Mouse (Mus musculus): Measurements from ENCODE around the gene Nat9.

Gene Nat9

DNA sequence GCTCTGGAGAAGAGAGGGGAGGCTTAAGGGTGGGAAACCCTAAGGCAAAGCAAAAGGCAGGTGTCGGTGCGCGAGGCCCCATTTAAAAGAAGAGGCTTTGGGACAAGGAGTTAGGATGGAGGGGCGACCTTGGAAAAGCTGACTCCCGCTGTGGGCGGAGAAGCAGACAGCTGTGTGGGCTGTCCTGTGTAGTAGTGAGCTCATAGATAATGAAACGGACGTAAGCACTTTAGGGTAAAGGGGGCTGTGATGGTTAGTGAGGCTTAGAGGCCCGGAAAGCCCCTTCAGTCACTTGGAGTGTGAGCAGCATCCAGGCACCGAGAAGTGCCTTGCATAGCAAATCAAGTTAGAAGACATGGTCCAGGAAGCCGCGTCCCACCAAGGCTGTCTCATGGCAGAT is at the start of gene Nat9:
TSS of gene Nat9 (minus strand) at position 167 of the 400 bp plus-strand sequence.
- no peak for DNase-seq (ENCODE audit: low spot score in 2 of 2)

DNA sequence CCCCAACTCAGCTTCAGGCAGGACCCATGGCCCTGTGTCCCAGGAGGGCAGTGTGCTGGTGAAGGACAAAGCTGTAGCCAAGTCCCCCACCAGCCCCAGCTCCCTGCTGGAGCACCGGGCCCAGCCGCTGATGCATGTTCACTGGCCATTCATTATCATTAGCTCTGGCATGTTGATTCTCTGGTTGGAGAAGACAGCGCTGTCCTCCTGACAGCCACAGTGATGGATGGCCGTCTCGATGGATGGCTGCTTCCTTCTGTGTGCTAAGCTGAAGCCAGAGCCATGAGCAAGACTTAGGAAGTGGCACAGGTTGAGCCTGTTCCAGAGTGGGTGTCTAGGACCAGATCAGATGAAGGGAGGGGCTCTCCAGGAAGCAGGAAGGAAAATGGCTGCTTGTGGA is 48.9 kb upstream of the Nat9 start:
- DNase-seq (ENCODE audit: low spot score in 2 of 2): no peak

DNA sequence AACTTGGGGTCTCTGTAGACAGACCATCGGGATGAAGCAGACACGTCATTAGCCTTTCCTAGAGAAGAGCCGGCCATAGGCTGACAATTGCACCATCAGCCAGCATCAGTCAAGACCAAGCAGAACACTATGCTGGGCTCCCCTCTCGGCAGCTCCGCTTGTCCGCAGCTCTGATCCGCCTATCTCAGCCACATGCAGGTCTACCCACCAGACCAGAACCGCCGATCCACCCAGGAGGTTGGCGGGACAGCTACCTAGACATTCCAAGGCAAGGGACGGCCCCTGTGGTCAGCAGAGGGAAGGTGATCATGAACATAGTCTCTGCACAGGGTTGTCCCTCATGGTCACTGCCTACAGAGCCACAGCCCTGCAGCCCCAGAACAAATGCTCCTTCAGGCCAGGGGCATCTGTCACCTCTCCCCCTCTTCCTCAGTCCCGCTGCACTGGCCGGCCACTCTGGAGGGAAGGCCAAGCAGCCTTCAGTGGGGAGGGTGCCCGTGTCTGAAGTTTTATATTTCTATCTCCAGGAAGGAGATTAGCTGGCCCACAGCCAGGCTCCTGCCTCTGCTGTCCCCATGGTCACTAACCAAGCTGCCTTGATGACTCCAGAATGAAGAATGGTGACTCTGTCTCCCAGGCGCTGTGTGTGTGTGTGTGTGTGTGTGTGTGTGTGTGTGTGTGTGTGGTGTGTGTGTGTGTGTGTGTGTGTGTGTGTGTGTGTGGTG is 46.8 kb upstream of the Nat9 start:
- DNase-seq (ENCODE audit: low spot score in 2 of 2): no peak

DNA sequence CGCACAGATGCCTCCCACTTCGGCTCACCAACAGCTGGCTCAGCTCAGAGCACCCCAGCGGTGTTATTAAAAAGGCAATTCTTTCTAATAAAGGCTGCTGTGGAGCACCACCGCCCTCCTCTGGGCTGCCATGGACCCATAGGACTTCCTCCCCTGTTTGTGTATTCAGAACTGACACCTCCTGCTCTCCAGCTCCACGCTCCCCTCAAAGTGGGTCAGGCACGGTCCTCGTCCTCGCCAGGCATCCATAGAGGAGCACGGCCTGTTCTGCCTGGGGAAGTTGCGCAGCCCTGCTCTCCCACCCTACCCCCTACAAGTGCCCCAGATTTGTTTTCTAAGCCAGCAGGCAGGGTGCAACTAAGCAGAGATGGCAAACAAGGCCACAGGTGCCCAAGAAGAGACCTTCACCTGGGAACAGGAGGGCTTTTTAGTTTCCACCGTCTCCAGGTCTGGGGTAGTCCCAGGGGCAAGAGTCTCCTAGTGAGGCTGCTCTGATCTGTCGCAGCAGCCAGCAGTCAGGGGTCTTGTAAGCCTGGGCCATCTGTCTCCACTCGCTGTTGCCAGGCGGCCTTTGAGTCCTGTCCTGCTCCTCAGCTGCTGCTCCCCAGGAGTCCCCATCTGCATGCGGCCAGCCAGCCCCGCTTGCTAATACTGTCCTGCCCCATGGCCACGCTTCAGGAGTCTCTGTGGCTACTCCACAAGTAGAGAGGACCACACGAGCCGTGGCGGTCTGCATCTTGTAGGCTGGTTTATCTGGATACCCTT is 46.0 kb upstream of the Nat9 start:
- peak; percentile 24 to 44 for DNase-seq (ENCODE audit: low spot score in 2 of 2)

DNA sequence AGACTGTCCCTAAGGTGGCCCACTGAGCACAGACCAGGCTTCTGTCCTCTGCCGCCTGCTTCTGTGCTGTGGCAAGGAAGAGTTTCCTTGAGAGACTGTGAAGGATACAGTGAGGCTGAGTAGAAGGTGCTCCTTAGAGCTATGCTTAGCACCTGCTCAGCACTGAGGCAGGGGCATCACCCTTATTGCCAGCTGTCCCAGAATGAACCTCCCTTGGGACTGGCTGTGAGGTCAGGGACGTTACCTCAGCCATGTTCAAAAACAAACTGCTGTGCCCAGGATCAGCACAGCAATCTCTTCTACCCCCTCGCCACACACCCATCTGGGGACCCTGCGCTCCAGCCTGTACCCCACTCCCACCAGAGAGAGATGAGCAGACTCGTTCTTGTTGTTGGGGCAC is 45.2 kb upstream of the Nat9 start:
- DNase-seq (ENCODE audit: low spot score in 2 of 2): no peak

DNA sequence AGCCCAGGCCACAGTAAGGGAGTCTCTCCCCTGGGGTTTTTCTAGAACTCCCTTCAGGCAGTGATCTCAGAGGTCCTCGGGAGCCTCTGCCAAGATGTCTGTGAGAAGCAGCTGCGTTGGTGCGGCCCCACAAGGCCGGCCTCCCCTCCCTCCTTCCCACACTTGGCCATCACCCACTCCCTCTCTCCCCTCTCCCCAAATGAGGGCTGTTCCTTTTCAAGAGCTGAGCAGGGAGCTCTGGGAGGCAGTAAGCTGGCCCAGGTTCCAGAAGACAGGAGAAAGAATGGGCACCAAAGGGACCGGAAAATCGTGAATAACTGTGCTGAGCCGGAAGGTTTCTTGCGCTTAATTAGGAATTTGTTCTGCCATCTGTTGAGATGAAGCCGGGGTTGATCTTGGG is 44.3 kb upstream of the Nat9 start:
- DNase-seq (ENCODE audit: low spot score in 2 of 2): no peak

DNA sequence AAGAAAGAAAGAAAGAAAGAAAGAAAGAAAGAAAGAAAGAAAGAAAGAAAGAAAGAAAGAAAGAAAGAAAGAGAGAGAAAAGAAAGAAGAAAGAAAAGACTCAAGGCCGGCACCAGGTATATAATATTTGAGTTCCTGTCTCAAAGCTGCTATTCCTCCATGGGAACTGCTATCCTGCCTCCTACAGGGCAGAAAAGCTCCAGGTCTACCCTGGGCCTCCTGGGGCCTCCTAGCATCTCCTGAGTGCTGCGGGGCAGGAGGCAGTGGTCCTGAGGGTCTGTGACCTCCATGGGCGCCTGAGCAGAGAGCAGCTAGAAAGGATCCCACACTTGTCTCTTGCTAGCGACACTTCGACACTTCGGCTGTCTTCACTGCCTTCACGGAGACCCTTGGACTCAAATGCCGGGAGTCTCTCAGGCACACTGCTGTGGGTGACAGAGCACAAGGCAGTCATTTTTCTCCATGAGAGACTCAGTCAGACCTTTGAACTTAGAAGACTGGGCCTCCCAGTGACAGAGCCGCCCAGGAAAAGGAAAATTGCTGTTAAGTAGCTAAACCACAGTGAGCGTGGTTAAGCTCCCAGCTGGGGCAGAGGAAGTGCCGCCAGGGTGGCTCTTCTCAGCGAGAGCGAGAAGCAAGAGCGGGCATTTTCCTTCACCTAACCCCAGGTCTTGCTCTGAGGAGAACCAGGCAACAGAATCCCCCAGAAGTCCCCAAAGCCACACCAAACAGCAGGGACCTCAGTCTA is 43.7 kb upstream of the Nat9 start:
- DNase-seq (ENCODE audit: low spot score in 2 of 2): no peak

DNA sequence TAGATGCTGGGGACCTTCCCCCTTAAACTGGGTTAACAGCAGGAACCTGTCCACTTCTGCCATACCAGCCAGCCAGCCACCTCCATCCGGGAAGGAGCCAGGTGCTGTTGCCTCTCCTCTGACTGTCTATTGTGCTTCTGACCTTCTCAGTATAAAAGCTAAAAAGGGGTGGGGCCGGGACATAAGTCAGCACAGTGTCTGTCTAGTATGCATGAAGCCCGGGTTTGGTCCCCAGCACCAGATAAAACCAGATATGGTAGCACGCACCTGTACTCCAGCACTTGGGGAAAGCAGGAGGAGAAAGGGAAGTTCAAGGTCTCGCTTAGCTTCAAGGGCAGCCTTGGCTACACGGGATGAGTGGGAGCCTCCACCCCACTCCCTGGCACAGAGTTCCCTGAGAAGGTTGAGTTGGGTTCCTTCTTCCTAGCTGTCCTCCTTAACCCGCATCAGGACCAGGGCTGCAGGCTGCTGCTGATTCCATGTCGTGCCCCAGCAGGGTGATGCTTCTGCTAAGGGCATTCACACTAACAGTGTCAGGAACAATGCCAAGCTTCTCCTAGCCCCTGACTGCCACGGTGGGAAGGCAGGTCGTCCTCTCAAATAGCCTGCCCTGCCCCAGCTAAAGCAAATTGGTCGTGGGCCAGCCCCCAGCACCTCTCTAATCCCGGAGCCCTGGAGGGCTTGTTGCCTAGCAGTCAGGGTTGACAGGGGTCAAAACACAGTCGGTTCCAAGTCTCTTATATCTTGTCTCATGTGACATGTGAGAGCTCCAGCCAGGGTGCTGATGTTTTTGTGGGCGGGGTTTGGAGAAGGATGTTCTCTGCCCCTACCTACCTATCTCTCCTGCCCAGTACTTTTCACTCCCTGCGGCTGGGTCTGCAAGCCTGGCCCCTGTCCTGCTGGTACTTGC is 41.6 kb upstream of the Nat9 start:
- no peak for DNase-seq (ENCODE audit: low spot score in 2 of 2)

DNA sequence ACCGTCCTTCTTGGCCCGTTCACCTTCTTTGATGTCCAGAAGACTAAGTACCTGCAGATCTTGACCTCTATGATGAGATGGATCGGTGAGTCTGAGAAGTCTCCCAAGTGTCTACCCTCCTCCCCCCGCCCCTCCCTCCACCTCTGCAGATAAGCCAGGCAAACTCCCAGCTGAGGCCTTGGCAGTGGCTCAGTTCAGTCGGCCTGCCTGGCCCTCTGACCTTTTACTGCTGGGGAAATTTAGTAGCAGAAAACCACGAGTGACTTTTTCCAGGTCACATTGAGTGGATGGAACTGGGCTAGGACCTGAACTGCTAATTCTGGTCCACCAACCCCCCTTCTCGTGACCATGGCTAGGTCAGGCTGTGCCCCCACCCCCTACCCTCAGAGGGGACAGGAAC is 40.8 kb upstream of the Nat9 start:
- no peak for DNase-seq (ENCODE audit: low spot score in 2 of 2)

DNA sequence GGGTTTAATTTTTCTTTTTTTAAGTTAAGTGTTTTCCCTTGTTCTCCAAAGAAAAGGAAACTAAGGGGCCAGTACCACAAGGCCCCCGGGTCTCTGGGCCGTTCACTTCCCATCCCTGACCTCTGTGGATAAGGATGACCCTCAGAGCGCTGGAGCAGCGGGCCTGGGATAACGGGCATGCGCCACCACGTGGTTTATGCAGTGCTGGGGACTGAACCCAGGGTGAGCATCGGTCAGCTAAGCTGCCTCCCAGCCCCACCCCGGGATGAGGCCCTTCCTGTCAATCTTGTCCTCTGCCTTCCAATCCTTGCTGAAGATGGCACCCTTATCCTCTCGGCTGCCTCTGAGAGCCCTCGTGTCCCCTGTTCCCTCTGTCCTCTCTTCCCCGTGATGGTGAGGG is 40.0 kb upstream of the Nat9 start:
- no peak for DNase-seq (ENCODE audit: low spot score in 2 of 2)

DNA sequence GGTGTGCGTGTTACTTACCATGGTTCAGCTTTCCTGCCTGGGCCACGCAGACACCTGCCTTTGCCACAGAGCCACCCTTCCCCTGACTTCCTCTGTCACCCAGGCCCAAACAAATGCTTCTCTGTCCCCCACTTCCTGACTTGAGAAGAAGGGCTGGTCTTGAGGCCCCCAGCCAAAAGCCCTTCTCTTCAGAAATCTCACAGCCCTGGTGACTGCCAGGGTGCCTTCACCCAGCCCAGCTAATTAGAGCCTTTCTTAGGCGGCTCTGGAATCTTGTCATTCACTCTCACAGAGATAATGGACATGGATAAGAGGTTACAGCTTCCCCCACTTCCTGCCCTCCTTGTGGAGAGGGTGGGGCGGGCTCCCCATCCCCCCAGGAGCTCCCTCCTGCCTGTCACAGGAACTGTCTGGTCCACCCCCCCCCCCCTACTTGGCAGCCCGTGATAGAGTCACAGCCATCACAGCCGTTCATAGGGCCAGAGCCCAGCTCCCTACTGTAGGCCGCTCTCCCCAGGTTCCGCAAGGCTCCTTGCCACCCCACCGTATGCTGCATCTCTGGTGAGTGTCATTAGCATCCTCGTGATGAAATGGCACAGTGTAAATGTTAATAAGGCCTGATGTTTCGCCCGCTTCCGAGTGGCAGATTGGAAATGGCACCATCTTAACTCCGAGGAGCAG is 39.3 kb upstream of the Nat9 start:
- DNase-seq (ENCODE audit: low spot score in 2 of 2): no peak

DNA sequence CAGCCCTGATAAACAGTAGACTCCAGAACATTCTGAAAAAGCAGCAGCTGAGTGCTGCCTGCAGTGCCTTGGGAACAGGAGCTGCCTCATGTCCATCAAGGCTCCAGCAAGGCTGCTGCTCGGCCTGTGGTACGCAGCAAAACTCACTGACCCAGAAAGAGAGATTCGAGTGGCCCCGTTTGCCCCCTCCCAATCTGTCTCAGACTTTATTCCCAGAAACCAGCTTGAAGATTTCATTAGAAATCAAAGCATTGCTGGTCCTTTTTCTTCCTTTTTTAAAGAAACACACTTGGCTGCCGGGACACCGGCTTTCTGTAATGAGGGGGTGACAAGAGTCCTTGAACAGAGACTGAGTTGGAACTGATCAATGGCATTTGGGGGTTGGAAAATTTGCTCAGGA is 37.6 kb upstream of the Nat9 start:
- DNase-seq (ENCODE audit: low spot score in 2 of 2): no peak

DNA sequence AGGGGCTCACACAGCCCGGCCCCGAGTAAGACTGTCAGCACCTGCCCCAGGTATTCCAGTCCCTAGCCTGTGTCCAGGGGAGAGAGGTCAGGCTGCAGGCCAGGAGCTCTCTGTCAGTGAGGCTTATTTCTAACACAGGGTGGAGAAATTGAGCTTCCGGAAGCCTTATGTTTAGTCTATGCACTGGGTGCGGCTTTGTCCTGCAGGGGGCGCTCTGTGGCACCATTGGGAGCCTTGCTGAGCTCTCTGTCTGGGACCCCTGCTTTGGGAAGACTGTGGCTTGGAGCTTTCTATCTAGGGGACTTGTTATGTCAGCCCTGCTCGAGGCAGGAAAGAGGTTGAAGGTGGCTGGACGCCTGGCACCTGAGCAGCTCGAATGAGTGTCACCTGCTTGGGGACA is 37.2 kb upstream of the Nat9 start:
- no peak for DNase-seq (ENCODE audit: low spot score in 2 of 2)

DNA sequence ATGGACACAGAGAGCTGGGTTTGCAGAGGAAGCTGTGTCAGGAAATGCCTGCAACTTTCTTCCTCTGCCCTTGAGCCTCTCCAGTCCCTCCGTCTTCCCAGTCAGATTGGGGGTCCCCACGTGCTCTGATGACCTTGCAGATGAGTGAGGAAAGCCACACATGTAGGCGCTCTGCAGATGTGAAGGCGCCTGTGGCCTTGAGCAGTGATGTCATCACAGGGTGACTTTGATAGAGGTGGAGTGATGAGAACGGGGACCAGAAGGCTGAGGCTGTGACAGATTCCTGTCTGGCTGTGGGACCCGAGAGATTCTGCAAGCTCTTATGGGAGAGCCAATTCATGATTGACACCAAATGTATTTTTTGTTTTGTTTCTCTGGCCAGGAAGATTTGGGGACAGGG is 36.2 kb upstream of the Nat9 start:
- DNase-seq (ENCODE audit: low spot score in 2 of 2): no peak

DNA sequence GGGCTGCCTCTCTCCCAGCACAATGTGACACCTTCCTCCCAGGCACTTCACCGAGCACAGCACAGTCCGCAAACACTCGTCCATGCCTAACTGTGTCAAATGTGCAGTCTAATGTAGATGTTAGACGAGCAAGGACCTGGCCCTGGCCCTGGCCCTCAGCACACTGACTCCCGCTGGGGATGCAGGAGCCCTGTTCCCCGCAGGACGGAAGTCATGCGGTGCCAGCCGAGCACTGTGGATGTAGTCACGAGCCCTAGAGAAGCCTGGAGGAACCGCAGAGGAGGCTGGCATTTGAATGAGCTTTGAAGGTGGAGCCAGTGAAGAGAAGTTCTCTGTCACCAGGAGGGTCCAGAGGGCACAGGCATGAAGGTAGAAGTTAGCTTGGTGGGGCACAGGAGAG is 35.8 kb upstream of the Nat9 start:
- DNase-seq (ENCODE audit: low spot score in 2 of 2): no peak

DNA sequence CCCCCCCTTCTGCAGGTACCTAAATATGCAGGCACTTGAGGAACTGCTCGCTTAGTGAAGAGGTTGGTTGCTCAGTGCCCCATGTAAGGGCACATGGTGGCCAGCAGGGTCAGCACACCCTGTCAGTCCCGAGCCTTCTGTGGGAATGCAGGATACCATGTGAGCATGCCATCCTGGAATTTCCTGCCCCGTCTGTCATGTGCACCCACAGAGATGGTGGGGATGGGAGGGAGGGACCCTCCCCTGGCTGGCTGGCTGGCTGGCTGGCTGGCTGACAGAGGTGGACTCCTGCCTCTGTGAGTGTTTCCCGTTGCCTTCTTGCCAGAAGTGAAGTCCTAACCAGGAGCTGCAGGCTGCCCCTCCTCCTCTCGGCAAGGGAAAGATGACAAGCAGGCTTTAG is 34.9 kb upstream of the Nat9 start:
- DNase-seq (ENCODE audit: low spot score in 2 of 2): no peak

DNA sequence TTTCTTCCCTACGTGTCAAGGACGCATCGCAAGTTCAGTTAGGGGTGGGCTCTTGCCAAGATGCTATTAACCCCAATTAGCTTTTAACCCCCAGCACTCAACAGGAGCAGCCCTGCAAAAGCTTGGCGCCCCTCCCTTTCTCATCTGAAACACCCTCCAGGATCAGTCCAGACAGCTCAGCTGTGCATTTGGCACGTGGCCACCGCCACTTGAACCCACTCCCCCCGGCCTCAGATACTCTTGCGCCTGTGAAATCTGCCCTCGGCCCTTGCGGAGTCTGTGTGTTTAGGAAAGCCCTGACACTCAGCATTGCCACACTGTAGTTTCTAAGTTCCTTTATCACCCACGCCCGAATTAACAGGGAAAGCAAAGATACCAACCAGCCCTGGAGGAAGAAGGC is 34.4 kb upstream of the Nat9 start:
- DNase-seq (ENCODE audit: low spot score in 2 of 2): no peak

DNA sequence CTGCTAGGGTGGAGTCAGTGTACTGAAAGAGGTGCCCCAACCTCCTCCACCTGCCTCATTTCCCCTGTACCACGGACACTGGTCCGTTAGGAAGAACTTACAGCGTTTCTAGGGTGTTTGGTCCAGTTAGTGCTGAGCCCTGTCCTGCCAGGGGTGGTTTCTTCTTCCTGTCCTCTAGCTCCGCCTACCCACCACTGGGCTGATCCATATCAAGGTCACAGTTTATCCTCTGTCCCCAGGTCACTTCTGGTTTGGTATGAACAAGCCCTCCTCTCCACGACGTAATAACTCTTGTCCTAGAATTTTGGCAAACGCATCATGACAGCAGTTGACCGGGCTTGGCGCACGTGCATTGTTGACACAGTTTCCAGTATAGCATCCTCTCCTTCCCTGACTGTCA is 32.0 kb upstream of the Nat9 start:
- DNase-seq (ENCODE audit: low spot score in 2 of 2): no peak

DNA sequence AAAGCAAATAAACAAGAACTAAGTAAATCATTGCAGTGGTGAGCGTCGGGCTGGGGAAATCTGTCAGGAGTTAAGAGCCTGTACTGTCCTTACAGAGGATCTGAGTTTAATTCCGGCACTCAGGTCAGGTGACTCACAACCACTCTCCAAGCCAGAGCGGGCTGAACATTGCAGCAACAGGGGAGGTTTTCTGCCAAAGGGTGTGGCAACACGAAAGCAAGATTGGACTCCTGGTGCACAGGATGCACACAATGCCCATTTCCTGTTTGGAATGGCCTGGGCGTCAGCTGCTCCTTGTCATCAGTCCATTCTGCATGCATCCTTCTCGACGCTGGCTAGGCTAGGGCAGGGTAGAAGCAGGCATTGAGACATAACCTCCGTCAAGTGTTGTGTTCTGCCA is 31.6 kb upstream of the Nat9 start:
- no peak for DNase-seq (ENCODE audit: low spot score in 2 of 2)

DNA sequence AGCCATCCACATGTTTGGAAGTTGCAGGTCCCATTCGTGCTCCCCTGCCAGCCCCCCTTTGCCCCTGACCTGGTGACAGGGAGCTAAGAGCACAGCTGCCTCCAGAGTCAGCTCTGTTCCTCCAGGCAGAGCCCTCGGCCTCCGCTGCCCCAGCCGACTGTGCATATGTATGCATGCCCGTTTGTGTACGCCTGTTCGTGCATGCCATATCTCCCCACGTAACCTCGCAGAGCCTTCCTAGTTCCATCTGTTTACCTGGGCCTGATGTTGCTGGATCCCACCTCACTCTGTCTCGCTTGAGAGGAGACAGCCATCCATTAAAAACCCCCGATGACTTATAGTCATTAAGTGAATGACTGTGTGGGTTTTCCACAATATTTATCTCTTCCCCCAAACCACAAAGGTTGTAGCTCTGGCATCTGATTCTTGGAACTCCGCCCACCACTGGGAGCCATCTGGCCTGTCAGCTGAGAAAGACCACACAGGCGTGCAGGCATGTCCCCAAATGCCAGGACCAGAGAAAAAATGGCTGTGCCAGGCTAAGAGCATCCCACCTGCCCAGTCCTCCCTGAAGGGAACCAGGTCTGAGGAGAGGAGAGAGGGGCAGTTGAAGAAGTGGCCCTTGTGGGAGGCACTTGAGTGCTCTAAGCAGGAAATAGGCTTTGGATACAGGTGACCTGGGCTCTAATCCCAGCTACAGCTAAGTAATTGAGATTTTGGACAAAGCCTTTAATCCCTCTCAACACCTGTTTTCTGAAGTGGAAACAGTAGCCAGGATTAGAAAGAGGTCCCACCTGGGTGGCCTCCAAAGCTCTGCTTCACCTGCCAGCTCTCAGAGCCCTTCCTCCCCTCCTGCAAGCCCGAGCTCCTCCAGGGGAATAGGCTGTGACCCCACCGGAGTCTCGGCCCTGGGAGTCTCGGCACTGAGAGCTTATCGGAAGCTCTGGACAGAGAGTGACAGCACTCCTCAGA is 30.1 kb upstream of the Nat9 start:
- no peak for DNase-seq (ENCODE audit: low spot score in 2 of 2)

Measured in right cerebral cortex, adult 2 months (tissue).